Mouse (Mus musculus) heart, postnatal 4 days (tissue): ENCODE measurements around the gene Eps8. TPM values are rescaled to one million over a fixed set of nuclear protein-coding genes. Genes with fewer than 3 reads are reported as not detected.

Experiments used
- DNase-seq: peaks from one replicate; pipeline ENCODE4 v3.0.0; 2021
- total RNA-seq, 2 experiments: library from RNA; stranded (reverse); gene quantifications; 2 replicates each; pipeline ENCODE4 v1.2.3; 2021

Gene Eps8
- total RNA-seq, 2 experiments from 2014 or later: 20.4 to 20.8 TPM

DNA sequence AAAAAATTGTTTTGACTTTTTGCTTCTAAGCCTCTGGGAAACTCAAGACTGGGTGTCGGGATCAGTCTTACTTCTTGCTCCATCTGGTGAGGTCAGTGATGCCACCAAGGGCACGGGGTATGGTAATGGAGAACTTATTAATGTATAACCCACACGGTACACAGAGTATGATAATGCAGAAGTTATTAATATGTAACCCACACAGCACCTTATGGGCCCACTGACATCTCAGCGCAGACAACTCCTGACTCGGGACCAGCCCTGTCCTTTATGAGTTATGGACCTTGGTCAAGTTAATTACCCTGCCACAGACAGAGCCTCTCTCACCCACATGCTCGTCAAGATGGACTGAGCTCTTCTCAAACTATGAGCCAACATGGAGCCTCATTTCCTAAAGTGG is 89.2 kb downstream of the Eps8 start:
- no peak for DNase-seq

GRCm38 (mm10) chr6:137560358-137560859 is 94.3 kb downstream of the Eps8 start:
- DNase-seq: peak; percentile 29

DNA sequence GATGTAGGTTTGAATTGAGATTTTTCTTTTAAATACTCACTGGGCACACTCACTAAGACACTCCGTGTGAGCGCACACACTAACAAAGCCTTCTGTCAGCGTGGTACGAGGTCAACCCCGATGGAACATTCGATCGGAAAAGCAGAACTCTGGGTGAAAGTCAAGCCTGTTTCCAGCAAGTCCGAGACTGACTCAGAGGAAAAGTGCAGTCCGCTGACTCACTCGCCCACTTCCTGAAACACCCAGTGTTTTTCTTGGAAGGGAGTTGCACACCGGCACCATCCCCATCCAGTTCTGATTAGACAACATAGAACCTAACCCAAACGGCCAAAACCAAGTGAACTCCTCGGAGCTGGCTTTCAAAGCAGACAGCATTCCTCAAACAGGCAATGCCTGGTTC is 95.8 kb downstream of the Eps8 start:
- peak; percentile 65 for DNase-seq

- peak; percentile 29 for DNase-seq
Measured at GRCm38 (mm10) chr6:137557671-137558070, 97.0 kb downstream of the Eps8 start.

DNA sequence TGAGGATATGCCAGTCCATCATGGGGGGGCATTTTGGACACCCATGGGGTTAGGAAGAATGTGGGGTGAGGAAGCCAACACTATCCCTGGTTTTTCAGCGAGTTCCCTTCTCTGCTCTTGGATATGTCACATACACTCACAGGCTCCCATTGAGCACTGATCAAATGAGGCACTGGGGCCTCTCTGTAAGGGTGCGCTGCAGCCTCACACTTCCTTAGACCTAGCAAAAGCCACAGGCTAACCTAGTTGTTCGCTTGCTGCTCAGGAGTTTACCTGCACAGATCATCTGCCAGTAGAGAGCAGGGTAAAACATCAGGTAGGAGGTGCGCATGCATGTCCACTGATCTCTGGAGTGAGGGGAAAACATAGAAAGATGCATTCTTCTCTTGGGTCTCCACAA is 97.5 kb downstream of the Eps8 start:
- no peak for DNase-seq

DNA sequence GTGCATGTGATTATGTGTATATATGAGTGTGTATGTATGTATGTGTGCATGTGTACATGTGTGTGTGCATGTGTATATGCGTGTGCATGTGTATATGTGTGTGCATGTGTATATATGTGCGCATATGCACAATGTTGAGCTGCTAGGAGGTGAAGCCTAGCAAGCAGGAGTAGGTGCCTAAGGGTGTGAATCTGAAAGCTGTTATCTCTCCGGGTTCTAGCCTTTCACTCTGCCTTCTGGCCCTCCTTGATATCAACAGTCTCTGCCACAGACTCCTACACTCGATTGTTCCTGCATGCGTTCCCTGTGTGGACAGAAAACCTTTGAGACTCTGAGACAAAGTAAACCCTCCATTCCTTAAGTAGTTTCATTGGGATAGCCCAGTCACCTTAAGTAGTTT is 98.0 kb downstream of the Eps8 start:
- DNase-seq: no peak

DNA sequence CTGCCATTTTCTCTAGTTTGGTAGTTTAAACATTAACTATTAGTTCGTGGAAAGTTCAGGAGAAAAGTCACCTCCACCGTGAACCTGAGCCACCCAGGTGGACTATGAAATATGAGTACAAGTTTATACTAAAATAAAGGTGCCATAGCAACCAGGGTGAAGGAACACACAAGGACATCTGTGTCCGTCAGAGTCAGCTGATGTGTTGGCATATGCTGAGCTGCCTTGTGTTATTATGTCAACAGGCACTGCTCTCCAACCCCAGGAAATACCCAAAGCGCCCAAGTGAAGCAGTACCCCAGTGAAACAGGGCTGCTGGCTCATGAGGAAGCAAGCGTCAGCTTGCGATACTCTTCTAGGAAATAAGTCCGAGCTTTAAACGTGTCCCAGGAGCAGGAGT is 104.5 kb downstream of the Eps8 start:
- DNase-seq: peak; percentile 35

DNA sequence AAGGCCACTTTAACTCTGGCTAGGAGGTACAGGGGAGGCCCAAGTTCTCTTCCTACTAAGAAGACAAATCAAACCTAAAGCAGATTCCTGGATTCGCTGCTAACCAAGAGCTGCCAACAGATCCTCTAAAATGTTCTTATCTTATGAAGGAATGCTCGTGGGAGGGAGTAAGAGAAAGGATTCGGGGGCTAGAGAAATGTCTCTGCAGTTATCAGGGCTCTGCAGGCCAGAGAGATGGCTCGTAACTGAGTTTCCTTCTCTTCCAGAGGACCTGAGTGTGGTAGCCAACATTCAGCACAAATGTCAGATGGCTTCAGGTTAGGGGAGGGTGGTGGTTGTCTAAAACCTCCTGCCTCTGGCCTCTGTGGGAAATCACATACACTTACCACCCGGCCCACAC is 106.1 kb downstream of the Eps8 start:
- DNase-seq: no peak

DNA sequence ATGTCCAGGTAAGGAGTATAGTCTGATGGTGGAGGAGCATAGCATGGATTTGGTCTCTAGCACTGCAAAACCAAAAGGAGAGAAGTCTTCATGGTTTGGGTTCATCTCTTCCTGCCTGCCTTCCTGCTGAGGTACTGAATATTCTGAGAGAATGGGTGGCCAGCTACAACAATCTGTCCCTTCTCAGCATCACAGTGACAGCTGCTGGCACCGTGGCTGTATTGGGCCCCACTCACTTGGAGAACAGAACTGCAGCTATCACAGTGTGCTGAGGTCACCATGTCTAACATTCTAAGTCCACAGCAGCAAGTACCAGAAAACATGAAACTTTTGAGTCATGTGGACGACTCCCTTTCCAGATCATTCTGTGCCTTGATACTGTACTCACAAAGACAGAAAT is 107.1 kb downstream of the Eps8 start:
- DNase-seq: peak; percentile 46

GRCm38 (mm10) chr6:137546101-137546500 is 108.6 kb downstream of the Eps8 start:
- no peak for DNase-seq

- DNase-seq: no peak
Measured at GRCm38 (mm10) chr6:137545341-137545740, 109.3 kb downstream of the Eps8 start.

DNA sequence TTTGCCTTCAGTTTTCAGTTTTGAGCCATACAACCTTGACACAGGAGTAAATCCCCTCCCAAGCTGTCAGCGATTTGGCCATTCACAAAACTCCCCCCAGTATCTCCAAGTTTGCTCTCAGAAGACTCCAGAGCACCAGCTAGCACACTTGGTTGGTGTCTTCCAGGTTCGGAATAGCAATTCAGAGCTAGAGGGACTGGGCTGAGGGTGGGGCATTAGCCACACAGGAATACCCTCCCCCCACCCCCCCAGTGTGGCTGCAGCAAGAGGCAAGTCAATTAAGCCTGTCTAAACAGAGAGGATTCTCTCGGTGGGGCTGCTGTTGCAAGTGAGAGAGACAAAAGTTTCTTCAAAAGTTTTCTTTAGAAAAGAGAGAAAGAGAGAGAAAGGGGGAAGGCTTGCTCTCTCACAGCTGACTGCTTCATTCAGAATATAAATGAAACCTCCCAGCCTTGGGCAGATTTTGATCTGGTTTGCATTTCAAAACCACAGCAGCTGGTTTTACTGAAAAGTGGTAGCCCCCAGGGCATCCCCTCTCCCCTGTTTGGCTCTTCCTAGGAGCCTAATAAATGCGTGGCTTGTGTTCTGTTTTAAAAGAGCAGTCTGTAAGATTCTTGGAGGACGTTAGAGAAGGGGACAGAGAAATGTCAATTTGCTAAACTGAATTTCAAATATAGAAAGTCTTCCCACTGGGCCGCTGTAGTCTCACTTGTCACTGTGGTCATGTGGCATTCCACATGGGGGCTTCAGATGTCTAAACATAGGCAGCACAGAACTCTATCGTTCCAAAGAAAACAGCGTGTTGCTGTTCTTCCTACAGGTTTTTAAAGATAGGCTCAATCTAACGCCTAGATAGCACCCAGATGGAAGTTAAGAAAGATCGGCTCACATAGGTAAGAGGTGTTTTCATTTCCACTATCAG is 112.2 kb downstream of the Eps8 start:
- DNase-seq: no peak

DNA sequence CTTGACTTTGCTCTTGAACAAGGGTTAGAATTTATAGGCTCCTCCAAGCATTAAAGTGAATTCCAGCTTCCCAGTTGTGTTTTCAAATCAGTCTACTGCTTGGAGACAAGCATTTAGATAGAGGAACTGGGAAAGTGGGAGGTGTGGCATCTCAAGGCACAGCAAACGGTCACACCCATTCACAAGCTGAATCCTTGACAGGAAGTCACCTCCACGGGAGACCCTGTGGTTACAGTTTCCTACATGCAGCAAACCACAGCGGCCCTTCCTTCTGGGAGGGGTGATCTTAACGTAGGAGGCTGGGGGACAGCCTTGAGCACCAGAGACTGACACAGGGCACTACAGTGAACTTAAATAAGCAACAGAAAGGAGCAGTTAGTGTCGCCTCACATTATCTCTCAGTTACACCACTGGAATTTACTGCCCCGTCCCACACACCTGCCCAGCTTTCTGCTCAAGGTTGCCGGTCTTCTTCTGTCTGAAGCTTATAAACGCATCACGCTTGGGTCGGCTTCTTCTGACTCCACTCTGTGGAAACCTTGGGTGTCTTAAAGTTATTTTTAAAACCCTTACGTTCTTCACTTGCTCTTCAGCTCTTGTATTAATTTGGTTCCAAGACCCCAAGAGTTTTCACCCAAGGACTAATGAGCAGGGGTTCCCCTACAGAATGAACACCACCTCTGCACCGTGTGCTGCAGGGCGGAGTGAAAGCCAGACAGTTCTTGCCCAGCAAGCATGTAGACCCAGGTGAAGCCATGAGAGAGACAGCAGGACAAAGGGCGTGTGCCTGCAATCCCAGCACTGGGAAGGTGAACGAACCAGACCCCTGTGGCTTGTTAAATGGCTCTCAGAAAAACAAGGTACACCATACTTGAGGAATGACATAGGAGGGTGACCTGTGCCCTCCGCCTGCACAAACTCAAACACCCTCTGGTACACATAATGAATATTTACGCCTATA is 113.2 kb downstream of the Eps8 start:
- no peak for DNase-seq

DNA sequence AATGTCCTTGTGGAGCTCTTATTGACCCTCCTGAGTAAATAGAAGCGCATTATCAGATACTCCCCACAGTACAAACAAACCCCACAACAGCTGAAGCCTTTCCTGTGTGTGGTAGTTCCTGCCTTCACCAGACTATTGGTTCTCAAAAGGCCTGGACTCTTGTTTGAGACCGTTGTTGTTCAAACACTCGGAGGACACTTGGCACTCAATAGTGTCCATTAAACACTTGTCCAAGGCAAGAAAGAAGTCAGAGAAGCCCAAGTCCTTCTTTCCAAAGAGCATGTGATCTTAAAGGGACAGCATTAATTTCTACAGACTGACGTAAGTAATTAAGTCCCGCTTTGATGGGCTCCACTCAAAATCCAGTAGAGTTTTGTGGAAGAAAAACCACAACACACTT is 113.9 kb downstream of the Eps8 start:
- no peak for DNase-seq

DNA sequence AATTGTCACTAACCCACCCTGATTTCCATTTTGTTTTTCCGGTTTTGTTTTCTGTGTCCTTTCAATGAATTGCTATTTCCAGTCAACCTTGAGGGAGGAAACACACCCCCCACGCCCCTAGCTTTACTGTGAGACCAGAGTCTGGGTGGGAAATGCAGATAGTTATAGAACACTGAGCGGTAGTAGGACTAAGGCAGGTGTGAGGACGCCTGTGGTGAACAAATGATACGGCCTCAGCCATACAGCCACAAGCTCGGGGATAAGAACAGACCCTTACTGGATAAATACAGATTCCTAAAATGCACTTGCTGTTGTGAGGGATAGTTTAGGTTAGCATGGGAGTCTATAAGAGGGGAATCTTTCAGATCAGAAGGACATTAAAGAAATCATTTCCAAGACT is 114.3 kb downstream of the Eps8 start:
- DNase-seq: no peak

DNA sequence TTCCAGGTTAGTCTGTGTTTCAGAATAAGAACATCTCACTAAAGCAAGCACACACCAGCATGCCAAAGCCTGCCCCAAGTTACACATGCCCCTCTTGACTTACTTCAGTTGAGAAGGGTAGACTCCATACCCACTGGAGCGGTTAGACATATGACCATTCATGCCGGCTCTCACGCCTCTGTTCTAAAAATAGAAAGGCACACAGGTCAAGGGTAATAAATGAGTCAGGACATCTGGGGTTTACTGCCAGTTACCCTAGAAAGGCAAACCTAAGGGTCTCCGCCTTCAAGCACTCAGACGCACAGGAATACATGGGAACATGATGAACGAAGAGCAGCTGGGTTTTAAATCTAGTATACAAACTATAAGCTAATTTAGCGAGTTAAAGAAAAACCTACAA is 115.5 kb downstream of the Eps8 start:
- DNase-seq: no peak

GRCm38 (mm10) chr6:137532758-137533157 is 121.9 kb downstream of the Eps8 start:
- no peak for DNase-seq

GRCm38 (mm10) chr6:137525769-137526168 is 128.9 kb downstream of the Eps8 start:
- DNase-seq: no peak

- DNase-seq: no peak
Measured at GRCm38 (mm10) chr6:137520343-137520704, 134.4 kb downstream of the Eps8 start.

DNA sequence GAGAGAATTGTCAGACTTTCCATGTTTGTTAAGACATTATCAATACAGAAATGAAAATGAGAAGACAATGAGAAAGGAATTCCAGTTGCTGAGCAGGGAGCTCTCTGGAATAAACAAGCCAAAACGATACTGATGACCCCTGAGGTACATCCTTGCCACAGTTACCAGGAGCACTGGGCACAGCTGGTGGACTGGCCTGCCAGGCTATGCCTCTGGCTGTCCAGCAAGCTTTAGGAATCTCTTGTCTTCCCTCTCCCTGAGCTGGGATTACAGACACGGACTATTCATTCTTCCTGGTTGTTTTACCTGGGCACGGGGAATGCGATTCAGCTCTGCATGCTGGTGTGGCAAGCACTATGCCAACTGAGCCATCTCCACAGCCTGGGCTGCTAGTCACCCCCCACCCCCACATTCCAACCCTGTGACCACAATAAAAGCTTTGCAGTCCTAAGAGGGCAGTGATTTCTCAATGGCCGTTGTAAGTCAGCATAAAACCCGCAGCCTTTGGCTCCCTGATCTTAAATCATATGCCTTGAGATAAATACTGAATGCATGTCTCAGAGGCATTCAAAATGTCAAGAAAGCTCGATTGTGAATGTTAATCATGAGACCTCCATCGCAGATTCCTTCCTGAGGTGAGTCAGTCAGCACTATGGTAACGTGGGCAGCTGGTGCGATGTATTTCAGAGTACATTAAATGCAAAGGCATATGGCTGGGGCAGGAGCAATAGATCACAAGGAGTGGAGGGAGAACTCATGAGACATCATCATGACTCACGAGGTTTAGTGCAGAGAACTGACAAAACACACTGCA is 134.9 kb downstream of the Eps8 start:
- no peak for DNase-seq

DNA sequence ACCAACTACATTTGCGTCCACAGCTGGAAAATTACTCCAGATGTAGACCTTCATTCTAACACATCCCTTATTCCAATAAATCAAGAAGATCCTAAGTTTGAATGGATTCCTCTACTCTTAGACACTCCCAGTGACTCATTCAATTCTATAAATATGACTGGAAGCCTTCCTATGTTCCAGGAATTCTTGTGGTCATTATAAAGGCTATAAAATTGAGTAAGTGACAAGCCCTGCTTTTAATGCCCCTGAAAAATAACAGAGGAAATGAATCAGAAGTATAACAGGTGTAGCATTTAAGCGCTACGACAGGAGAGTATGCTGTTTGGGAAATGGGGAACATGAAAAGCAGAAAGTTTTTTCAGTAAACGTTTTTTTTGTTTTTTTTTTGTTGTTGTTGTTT is 139.8 kb downstream of the Eps8 start:
- no peak for DNase-seq

DNA sequence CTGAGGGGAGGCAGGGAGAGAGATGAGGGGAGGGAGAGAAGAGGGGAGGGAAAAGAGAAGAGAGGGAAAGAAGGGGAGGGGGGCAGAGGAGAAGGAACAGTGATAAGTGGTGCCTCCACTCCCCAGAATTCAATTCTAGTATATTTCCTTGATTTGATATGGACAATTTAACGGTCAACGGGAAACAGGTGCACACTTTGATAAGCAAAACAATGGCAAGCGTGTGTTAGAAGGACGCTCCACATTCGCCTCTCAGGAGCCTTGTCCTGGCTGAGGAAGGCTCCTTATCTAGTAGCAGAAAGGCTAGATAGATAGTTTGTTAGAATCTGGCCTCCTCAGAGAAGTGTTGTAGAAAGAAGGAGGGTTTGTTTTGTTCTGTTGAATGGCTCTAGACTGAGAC is 141.9 kb downstream of the Eps8 start:
- DNase-seq: no peak
